Mouse (Mus musculus) forebrain, embryonic 12.5 days (tissue): ENCODE data around the gene Psd4. TPM values are rescaled to one million over a fixed set of nuclear protein-coding genes. Genes with fewer than 3 reads are reported as not detected.
A peak's percentile ranks its signal among the peaks of the same experiment; 100 is the strongest.

Experiments used
- ATAC-seq: fragments of 200-750 bp; cut with Nextera tagmentation; 2 replicates; pipeline ENCODE4 v1.8.0; 2017; ENCODE audit warnings: moderate TSS enrichment; ENCODE audit not compliant: low FRiP score
- H3K27ac ChIP-seq: fragments of 300-500 bp; sonication (generic); 2 replicates; pipeline ENCODE4 v1.5.1; 2016; ENCODE audit warnings: mild to moderate bottlenecking
- H3K27me3 ChIP-seq: fragments of 300-500 bp; sonication (generic); 2 replicates; pipeline ENCODE4 v1.6.1; 2016; ENCODE audit warnings: mild to moderate bottlenecking
- H3K36me3 ChIP-seq: fragments of 300-500 bp; sonication (generic); replicated peaks from 2 replicates; pipeline ENCODE4 v1.6.1; 2016; ENCODE audit warnings: mild to moderate bottlenecking
- H3K4me1 ChIP-seq: fragments of 300-500 bp; sonication (generic); 2 replicates; pipeline ENCODE4 v1.6.1; 2016
- H3K4me2 ChIP-seq: fragments of 300-500 bp; sonication (generic); 2 replicates; pipeline ENCODE4 v1.6.1; 2016; ENCODE audit warnings: mild to moderate bottlenecking, moderate library complexity
- H3K4me3 ChIP-seq: fragments of 300-500 bp; sonication (generic); replicated peaks from 2 replicates; pipeline ENCODE4 v1.5.1; 2016; ENCODE audit warnings: mild to moderate bottlenecking
- H3K9ac ChIP-seq: fragments of 300-500 bp; sonication (generic); 2 replicates; pipeline ENCODE4 v1.6.1; 2016; ENCODE audit warnings: mild to moderate bottlenecking
- H3K9me3 ChIP-seq: fragments of 300-500 bp; sonication (generic); 2 replicates; pipeline ENCODE4 v1.6.1; 2016
- WGBS: fragments of 180-500 bp; shearing (Covaris S2); methylation state at CpG from one replicate; pipeline ENCODE4 v1.1.7; 2016; 5-methylcytosine and 5-hydroxymethylcytosine counted together
- polyA plus RNA-seq: library from polyadenylated mRNA; unstranded; fragments of >200 nt; fragmentation: Nextera tagmentation; extraction: Ambion mirVana; gene quantifications from 2 replicates; pipeline ENCODE4 v1.2.1, GENCODE M21; 2016

Gene Psd4
- polyA plus RNA-seq, 1 experiment from 2014 or later, result 0.29 TPM

DNA sequence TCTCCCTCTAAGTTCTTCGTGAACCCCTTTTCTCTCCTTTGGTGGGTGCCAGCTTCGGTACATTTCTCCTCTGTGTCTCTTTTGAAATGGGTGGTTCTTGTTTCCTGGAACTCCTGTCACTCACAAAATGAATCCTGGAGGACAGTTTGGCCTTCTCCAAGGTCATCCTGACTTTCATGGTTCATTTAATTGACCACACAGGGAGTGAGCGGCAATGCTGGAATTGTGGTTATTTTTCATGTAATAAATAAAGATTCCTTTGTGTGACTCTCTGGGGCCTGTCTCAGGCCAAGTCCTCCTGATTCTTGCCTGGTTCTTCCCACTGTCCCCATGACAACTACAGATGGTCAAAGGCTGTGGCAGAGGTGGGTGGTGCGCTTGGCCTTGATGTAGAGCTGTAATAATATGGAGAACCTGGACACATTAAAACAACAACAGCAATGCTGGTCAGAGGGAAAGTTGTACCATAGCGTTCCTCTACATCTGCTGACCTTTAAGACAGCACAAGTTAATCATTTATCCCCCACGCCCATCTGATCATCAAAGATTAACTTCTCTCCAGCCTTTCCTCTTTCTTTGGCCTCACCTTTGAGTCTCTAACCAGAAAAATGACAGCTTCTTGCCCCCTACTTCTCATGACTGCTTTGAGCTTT is 54.0 kb downstream of the Psd4 start:
- H3K4me3 ChIP-seq, result no peak overlapping the region
- no peaks in the 10 kb centered on the region for H3K9me3 ChIP-seq
- ATAC-seq, result no peak
- H3K9ac ChIP-seq, result no peak overlapping the region
- H3K27ac ChIP-seq, result no peak overlapping the region
- WGBS, result 87% methylated on average over 6 of the region's 6 CpGs
- peaks cover 16% of the 10 kb centered on the region for H3K27me3 ChIP-seq
- peaks cover 9% of the 10 kb centered on the region for H3K4me1 ChIP-seq
- H3K36me3 ChIP-seq, result no peaks in the 10 kb centered on the region
- no peak overlapping the region for H3K4me2 ChIP-seq

DNA sequence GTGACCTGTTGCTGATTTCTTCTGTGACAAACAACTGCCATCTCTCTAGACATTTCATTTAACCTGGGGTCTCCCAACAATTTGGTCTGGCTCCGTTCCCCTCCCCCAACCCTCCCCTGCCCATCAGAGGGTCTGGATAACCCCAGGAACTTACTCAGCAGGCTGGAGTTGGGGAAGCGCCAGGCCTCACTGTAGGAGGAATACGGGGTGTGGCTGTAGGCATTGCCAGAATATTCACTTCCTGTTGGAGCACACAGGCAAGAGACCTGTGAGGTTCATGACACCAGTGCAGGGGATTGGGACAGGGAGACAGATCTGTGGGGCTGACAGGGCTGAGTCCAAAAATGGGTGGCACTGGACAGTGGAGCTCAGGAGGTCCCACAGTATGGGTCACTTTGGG is 55.4 kb downstream of the Psd4 start:
- peaks cover 2% of the 10 kb centered on the region for H3K4me1 ChIP-seq
- no peak overlapping the region for H3K9ac ChIP-seq
- no peak overlapping the region for H3K4me2 ChIP-seq
- H3K36me3 ChIP-seq, result no peaks in the 10 kb centered on the region
- H3K4me3 ChIP-seq, result no peak overlapping the region
- ATAC-seq, result no peak
- H3K27me3 ChIP-seq, result peaks cover 2% of the 10 kb centered on the region; the same call in 1 of the 2 replicates
- no peak overlapping the region for H3K27ac ChIP-seq
- H3K9me3 ChIP-seq, result no peaks in the 10 kb centered on the region
- WGBS, result 83% methylated on average over 3 of the region's 3 CpGs

DNA sequence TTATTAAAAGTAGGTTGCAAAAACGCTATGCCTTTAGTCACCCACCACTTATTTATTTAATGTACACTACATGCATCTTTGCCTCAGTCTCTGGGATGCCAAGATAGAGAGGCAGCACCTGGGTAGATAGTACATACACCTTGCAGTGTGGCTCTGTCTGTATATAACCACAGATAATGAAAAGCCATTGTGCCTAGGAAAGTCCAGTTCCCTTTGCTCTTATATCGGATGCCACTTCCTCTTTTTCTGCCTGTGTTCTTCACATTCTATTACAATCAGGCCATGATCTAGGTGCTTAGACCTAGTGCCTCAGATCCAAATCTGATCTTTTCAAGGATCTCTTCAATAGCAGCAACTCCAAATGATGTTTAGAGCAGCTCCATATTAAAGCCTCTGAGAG is 58.2 kb downstream of the Psd4 start:
- Histone ChIP-seq H3K36me3 (no peaks in the 10 kb centered on the region), H3K9ac (no peak overlapping the region), H3K4me3 (no peak overlapping the region), H3K9me3 (no peaks in the 10 kb centered on the region), H3K4me1 (peaks cover 12% of the 10 kb centered on the region), H3K4me2 (no peak overlapping the region), H3K27ac (no peak overlapping the region), H3K27me3 (peaks cover 12% of the 10 kb centered on the region)
- 77% methylated on average over 2 of the region's 2 CpGs for WGBS
- ATAC-seq, result no peak

DNA sequence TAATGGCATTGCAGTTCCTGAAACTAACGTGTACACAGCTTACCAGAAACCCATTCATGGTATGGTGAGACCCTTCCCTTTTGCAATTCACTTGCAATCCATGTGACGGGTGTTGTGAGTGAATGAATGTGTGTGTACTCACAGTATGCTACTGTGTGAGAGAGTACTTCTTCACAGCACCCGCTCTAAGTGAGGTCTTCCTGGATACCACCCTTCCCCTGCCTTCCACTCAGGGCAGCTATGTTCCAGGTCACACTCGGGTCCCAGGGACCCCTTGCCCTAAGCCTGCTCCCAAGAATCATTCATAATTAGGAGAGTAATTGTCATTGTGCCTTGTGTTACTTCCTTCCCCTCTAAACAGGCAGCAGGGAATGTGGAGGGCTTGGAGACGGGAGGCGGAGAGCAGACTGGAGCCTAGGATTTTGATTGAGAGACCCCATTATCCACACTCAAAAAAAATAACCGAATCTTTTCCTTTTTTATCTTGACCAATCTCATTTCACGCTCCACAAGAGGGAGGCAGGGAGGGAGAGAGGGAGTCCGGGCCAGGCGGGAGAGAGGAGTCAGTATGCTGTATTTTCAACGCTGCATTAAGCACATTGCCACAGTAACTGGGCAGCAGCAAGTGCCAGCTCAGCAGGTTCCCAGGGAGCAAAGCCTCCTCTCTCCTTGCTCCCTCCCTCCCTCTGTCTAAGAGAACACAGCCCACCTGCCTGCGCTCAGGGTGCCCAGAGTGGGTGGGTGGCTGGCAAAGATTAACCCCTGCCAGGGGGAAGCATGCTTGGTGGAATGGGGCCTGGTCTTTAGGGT is 60.7 kb downstream of the Psd4 start:
- Histone ChIP-seq H3K4me3 (no peak overlapping the region), H3K9me3 (no peaks in the 10 kb centered on the region), H3K27ac (no peak overlapping the region), H3K36me3 (no peaks in the 10 kb centered on the region), H3K9ac (no peak overlapping the region), H3K27me3 (peaks cover 12% of the 10 kb centered on the region), H3K4me2 (no peak overlapping the region), H3K4me1 (peaks cover 12% of the 10 kb centered on the region)
- ATAC-seq, result peak; percentile 58
- 14% methylated on average over 12 of the region's 12 CpGs for WGBS

DNA sequence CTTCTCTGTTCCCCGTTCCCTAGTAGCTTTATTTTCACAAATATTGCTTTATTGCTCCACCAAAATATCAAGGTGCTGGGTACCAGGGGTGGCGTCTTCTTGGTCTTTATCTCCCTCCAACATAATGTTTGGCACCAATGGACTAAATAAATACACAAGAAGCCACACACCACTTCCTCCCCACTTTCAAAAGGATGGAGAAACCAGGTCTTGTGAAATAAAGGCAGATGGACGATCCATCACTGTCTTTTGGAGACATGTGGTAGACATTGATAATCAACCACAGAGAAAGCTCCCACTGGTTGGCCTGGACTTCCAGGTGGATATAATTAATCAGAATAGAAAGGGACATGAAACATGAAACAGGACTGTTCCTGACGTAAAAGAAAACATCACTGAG is 62.4 kb downstream of the Psd4 start:
- no peak for ATAC-seq
- Histone ChIP-seq H3K9ac (no peak overlapping the region), H3K27ac (no peak overlapping the region), H3K36me3 (no peaks in the 10 kb centered on the region), H3K9me3 (no peaks in the 10 kb centered on the region), H3K4me3 (no peak overlapping the region), H3K4me2 (no peak overlapping the region), H3K4me1 (peaks cover 12% of the 10 kb centered on the region), H3K27me3 (peaks cover 20% of the 10 kb centered on the region)
- WGBS, result 82% methylated on average over 4 of the region's 4 CpGs

DNA sequence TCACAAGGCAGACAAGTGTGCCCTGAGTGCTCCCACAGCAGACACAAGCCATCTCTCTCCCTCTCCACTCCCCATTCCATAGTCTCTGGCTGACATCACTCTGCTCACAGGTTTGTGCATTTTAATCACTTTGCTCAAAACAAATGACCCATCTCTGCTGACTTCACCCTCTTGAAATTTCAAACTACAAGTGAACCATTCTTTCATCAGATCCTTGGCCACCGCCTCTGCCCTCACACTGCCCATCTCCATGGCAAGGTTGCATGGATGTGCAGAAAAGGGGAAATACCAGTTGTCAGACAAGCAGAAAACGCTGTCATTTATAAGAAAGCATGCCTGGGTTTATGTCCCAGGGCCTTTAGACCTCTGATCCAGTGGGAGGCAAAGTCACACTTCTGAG is 67.3 kb downstream of the Psd4 start:
- H3K27ac ChIP-seq, result no peak overlapping the region
- H3K4me1 ChIP-seq, result no peaks in the 10 kb centered on the region
- no peak overlapping the region for H3K4me3 ChIP-seq
- H3K36me3 ChIP-seq, result no peaks in the 10 kb centered on the region
- no peak for ATAC-seq
- H3K9ac ChIP-seq, result no peak overlapping the region
- WGBS, result 77% methylated on average over 2 of the region's 2 CpGs
- H3K9me3 ChIP-seq, result no peaks in the 10 kb centered on the region
- peaks cover 48% of the 10 kb centered on the region for H3K27me3 ChIP-seq
- H3K4me2 ChIP-seq, result no peak overlapping the region

DNA sequence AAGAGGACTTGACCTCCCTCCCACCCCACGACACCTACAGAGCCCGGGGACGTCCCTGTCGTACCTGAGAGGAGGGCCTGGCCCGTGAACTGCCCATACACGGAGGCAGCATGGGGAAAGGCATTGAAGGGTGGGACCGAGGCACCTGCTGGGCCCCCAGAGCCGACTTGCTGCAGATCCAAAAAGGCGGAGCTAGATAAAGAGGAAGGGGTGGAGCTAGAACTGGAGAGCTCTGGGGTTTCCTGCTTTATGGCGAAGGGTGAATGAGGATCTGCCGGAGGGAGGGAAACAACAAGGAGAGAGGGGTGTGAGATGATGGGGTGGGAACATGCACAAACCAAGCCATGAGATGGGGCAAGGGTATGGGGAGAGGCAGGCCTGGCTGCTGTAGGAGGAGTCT is 68.3 kb downstream of the Psd4 start:
- Histone ChIP-seq H3K27ac (no peak overlapping the region), H3K36me3 (no peaks in the 10 kb centered on the region), H3K4me2 (no peak overlapping the region), H3K4me3 (no peak overlapping the region), H3K9ac (no peak overlapping the region), H3K4me1 (no peaks in the 10 kb centered on the region), H3K9me3 (no peaks in the 10 kb centered on the region), H3K27me3 (peaks cover 57% of the 10 kb centered on the region)
- ATAC-seq, result no peak
- 78% methylated on average over 11 of the region's 11 CpGs for WGBS

DNA sequence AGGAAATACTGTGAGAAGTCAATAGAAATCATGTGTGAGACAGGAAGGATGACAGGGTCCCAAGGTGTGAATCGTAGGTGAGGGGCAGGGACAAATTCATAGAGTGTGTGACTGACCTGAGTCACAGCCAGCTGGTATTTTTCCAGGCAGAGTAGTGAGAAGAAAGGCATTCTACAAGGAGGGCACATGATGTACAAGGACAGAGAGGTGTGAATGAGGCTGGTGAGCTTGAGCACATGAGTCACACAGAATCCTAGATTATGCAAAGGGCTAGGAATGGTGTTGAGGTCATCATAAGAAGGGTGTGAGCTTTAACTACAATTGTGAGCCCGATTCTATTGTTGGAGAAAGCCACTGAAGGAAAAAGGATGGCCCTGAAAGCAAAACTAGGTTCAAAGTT is 72.7 kb downstream of the Psd4 start:
- WGBS, result 84% methylated on average over 2 of the region's 2 CpGs
- no peaks in the 10 kb centered on the region; the same call in 1 of the 2 replicates for H3K4me1 ChIP-seq
- peaks cover 86% of the 10 kb centered on the region for H3K27me3 ChIP-seq
- H3K4me3 ChIP-seq, result no peak overlapping the region
- H3K4me2 ChIP-seq, result no peak overlapping the region
- H3K9ac ChIP-seq, result no peak overlapping the region
- H3K27ac ChIP-seq, result no peak overlapping the region
- no peak for ATAC-seq
- no peaks in the 10 kb centered on the region for H3K36me3 ChIP-seq
- H3K9me3 ChIP-seq, result no peaks in the 10 kb centered on the region

DNA sequence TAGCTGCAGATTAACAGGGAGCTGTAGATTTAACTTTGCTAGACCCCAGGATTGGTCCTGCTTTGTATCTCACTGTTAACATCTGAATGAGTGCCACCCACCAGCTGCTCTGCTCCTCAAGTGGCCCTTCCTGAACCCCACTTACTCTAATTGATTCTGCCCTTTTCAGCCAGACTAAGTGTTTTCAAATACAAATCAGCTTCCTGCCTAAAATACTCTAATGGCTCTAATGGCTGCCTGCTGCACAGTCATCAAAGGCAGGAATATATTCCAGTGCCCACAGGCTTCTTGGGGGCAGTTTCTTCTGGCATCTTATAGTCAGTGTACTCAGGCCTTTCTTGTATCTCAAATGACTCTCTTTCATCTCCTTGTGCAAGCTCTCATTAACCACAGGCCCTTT is 74.5 kb downstream of the Psd4 start:
- Histone ChIP-seq H3K4me1 (no peaks in the 10 kb centered on the region; the same call in 1 of the 2 replicates), H3K27me3 (peaks cover 86% of the 10 kb centered on the region), H3K9ac (no peak overlapping the region), H3K4me2 (no peak overlapping the region), H3K36me3 (no peaks in the 10 kb centered on the region), H3K27ac (no peak overlapping the region), H3K9me3 (no peaks in the 10 kb centered on the region), H3K4me3 (no peak overlapping the region)
- ATAC-seq, result peak; percentile 53; the same call in 1 of the 2 replicates

DNA sequence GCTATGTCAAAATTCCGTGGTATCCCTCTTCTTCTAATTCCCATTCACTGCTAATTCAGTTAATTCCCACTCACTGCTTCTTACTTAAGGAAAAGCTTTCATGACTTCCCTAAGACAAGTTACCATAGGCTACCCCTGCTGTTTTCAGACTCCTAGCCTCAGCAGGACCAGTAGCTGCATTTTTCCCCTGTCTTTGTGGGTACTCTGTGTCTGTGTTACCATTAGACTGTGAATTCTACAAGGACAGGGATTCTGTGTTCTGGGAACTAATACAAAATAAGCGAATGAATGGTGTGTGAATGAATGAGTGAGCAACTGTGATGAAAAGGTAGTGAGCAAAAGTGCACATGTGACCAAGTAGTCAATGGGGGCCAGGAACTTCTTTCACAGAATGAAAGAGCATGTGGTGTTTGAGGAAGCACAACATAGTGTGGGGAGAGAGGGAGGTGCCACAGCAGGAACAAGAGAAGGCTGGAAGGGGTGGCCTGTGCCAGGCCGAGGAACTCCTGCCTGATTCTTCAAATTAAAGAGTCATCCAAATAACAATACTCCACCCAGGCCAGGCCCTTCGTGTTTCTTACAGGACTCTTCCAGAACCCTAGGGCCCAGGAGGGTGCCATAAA is 75.0 kb downstream of the Psd4 start:
- 27% methylated on average over 4 of the region's 4 CpGs for WGBS
- ATAC-seq, result peak; percentile 30; the same call in 1 of the 2 replicates

DNA sequence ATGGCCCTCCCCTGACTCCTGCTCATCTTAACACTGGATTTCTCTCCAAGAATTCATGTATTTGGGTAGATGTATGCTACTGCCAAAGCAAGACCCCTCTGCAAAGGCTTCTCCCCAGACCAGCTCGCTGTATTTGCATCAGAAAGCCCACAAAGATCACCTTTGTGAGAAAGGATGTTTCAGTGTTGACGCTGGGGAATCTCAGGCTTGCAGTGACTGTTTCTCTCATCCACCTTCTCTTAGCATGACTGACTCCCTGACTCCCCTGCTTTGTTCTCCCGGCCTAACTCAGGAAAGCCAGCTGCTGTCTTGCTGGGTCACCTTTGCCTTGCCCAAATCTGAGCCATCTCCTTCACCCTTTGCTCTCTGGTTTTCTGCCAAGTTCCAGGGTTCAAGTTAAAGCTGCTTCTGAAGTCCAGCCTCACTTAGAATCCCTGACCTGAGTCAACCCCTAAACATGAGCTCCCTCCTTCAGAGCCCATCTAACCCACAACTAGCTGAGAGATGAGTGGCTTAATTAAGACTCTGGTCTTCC is 75.9 kb downstream of the Psd4 start:
- Histone ChIP-seq H3K4me2 (no peak overlapping the region), H3K9me3 (no peaks in the 10 kb centered on the region), H3K9ac (no peak overlapping the region), H3K27ac (no peak overlapping the region), H3K36me3 (no peaks in the 10 kb centered on the region), H3K27me3 (peaks cover 82% of the 10 kb centered on the region), H3K4me3 (no peak overlapping the region), H3K4me1 (no peaks in the 10 kb centered on the region; the same call in 1 of the 2 replicates)
- 41% methylated on average over 3 of the region's 3 CpGs for WGBS
- ATAC-seq, result no peak

More for the DNA sequence above, 75.0 kb downstream of the Psd4 start:
- Histone ChIP-seq H3K4me1 (no peaks in the 10 kb centered on the region; the same call in 1 of the 2 replicates), H3K4me2 (no peak overlapping the region), H3K9ac (no peak overlapping the region), H3K4me3 (no peak overlapping the region), H3K36me3 (no peaks in the 10 kb centered on the region), H3K9me3 (no peaks in the 10 kb centered on the region), H3K27me3 (peaks cover 82% of the 10 kb centered on the region), H3K27ac (no peak overlapping the region)

DNA sequence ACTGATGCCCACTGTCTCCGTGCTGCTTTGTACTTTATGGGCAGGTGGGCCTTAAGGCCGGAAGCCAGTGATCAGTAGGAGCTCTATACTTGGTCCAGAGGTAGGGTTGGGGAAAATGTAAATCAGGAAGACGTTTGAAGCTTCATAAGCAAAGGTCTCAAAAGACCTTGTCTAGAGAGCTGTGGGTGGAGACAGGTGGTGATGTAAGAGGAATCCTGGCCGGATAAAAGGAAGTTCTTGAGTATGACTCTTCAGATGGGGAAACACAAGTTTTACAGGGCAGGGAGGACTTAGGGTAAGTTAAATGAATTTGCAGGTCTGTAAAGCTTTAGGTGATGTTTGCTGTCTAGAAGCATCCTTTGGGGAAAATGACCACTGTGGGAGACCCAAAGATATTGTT is 81.7 kb downstream of the Psd4 start:
- Histone ChIP-seq H3K36me3 (no peaks in the 10 kb centered on the region), H3K4me1 (no peaks in the 10 kb centered on the region; the same call in 1 of the 2 replicates), H3K27me3 (peaks cover 41% of the 10 kb centered on the region), H3K9ac (no peak overlapping the region), H3K27ac (no peak overlapping the region), H3K9me3 (no peaks in the 10 kb centered on the region), H3K4me2 (no peak overlapping the region), H3K4me3 (no peak overlapping the region)
- 85% methylated on average over 4 of the region's 4 CpGs for WGBS
- no peak for ATAC-seq
